Mouse (Mus musculus): ENCODE measurements around the gene 9230112D13Rik.

9230112D13Rik gene

GRCm38 (mm10) chr14:34535883-34536282, 13.3 kb upstream of the 9230112D13Rik start:
- no peak for DNase-seq

- no peak for DNase-seq
These were observed 10.9 kb upstream of the 9230112D13Rik start for GRCm38 (mm10) chr14:34533537-34533936.

GRCm38 (mm10) chr14:34532536-34532935, 9.9 kb upstream of the 9230112D13Rik start:
- no peak for DNase-seq

- no peak for DNase-seq
These were observed 6.2 kb upstream of the 9230112D13Rik start for GRCm38 (mm10) chr14:34528804-34529203.

GRCm38 (mm10) chr14:34517959-34518544, 4.5 kb downstream of the 9230112D13Rik start:
- DNase-seq = no peak

- no peak for DNase-seq
These were observed 5.5 kb downstream of the 9230112D13Rik start for GRCm38 (mm10) chr14:34516960-34517577.

- DNase-seq = no peak
These were observed 6.7 kb downstream of the 9230112D13Rik start for GRCm38 (mm10) chr14:34515860-34516259.

- DNase-seq = no peak
These were observed 8.5 kb downstream of the 9230112D13Rik start for GRCm38 (mm10) chr14:34514120-34514519.

GRCm38 (mm10) chr14:34512602-34513001, 10.0 kb downstream of the 9230112D13Rik start:
- no peak for DNase-seq

GRCm38 (mm10) chr14:34511901-34512300, 10.7 kb downstream of the 9230112D13Rik start:
- DNase-seq = no peak

- no peak for DNase-seq
These were observed 13.7 kb downstream of the 9230112D13Rik start for GRCm38 (mm10) chr14:34508842-34509439.

- DNase-seq = no peak
These were observed 14.3 kb downstream of the 9230112D13Rik start for GRCm38 (mm10) chr14:34508187-34508840.

- DNase-seq = no peak
These were observed 17.3 kb downstream of the 9230112D13Rik start for GRCm38 (mm10) chr14:34505309-34505708.

GRCm38 (mm10) chr14:34504377-34504776, 18.2 kb downstream of the 9230112D13Rik start:
- no peak for DNase-seq

- DNase-seq = no peak
These were observed 18.8 kb downstream of the 9230112D13Rik start for GRCm38 (mm10) chr14:34503759-34504158.

- DNase-seq = no peak
These were observed 19.3 kb downstream of the 9230112D13Rik start, which contains the start of gene Bmpr1a for GRCm38 (mm10) chr14:34503325-34503647. Bmpr1a (minus strand) TSS chr14:34503341.

GRCm38 (mm10) chr14:34502475-34503324, 19.9 kb downstream of the 9230112D13Rik start:
- DNase-seq = peak; percentile 89

GRCm38 (mm10) chr14:34501804-34502474, 20.7 kb downstream of the 9230112D13Rik start:
- peak; percentile 44 for DNase-seq

GRCm38 (mm10) chr14:34501447-34501803, 21.2 kb downstream of the 9230112D13Rik start:
- no peak for DNase-seq

- DNase-seq = no peak
These were observed 22.3 kb downstream of the 9230112D13Rik start for GRCm38 (mm10) chr14:34500309-34500708.

- DNase-seq = no peak
These were observed 22.9 kb downstream of the 9230112D13Rik start for GRCm38 (mm10) chr14:34499664-34500063.

- no peak for DNase-seq
These were observed 25.3 kb downstream of the 9230112D13Rik start for GRCm38 (mm10) chr14:34497346-34497745.
